Mouse (Mus musculus) bone marrow, adult 2 months (tissue): ENCODE data around the gene Acer3. TPM values are rescaled to one million over a fixed set of nuclear protein-coding genes. Genes with fewer than 3 reads are reported as not detected.

Experiments used
- H3K27ac ChIP-seq: fragments of 200-500 bp; 2 replicates; pipeline ENCODE4 v1.5.1; 2012; ENCODE audit warnings: low read depth, mild to moderate bottlenecking, control low read depth, inconsistent platforms, low read length; ENCODE audit not compliant: control insufficient read depth, poor library complexity, insufficient read depth
- H3K4me1 ChIP-seq: fragments of 200-500 bp; 2 replicates; pipeline ENCODE4 v1.6.1; 2011; ENCODE audit warnings: low read length; ENCODE audit not compliant: control insufficient read depth, insufficient read depth
- H3K4me3 ChIP-seq: fragments of 200-500 bp; replicated peaks from 2 replicates; pipeline ENCODE3; 2011; ENCODE audit warnings: mild to moderate bottlenecking, low read depth, low read length, control low read depth; ENCODE audit not compliant: control insufficient read depth
- CTCF ChIP-seq: fragments of 200-500 bp; IDR thresholded peaks from 2 replicates; pipeline ENCODE4 v1.5.1; 2011; ENCODE audit warnings: low read length, control low read depth; ENCODE audit not compliant: control insufficient read depth, insufficient read depth
- POLR2A ChIP-seq: fragments of 200-500 bp; IDR thresholded peaks from 2 replicates; pipeline ENCODE4 v1.6.1; 2011; ENCODE audit warnings: low read depth, mild to moderate bottlenecking, control low read depth, low read length, borderline replicate concordance; ENCODE audit not compliant: control insufficient read depth
- WGBS: fragments of 180-500 bp; shearing (Covaris S2); methylation state at CpG from one replicate; pipeline ENCODE4 v1.1.7; 2018; 5-methylcytosine and 5-hydroxymethylcytosine counted together
- polyA plus RNA-seq: library from polyadenylated mRNA; stranded (reverse); fragments of >200 nt; gene quantifications from 2 replicates; pipeline ENCODE4 v1.2.4, GENCODE M21; 2011; ENCODE audit warnings: low replicate concordance; ENCODE audit not compliant: missing spikeins, insufficient read depth, insufficient read length

The Acer3 gene
- polyA plus RNA-seq, 1 experiment, result 12.9 TPM

- peak overlapping the region; percentile 78 for H3K27ac ChIP-seq
- 15% methylated on average over 10 of the region's 10 CpGs for WGBS
- no peak overlapping the region for H3K4me3 ChIP-seq
- H3K4me1 ChIP-seq, result peaks cover 4% of the 10 kb centered on the region; the same call in 1 of the 2 replicates
- TF ChIP-seq POLR2A (peak; percentile 43; the same call in 1 of the 2 replicates), CTCF (peak; percentile 32; the same call in 1 of the 2 replicates)
These were observed 155.9 kb downstream of the Acer3 start for GRCm38 (mm10) chr7:98164999-98165528.

- Histone ChIP-seq H3K4me1 (peaks cover 4% of the 10 kb centered on the region; the same call in 1 of the 2 replicates), H3K27ac (peak overlapping the region; percentile 57), H3K4me3 (no peak overlapping the region)
- no peak for TF ChIP-seq POLR2A
- no peak for TF ChIP-seq CTCF
- 42% methylated on average over 9 of the region's 9 CpGs for WGBS
These were observed 156.5 kb downstream of the Acer3 start for GRCm38 (mm10) chr7:98164382-98164998.

DNA sequence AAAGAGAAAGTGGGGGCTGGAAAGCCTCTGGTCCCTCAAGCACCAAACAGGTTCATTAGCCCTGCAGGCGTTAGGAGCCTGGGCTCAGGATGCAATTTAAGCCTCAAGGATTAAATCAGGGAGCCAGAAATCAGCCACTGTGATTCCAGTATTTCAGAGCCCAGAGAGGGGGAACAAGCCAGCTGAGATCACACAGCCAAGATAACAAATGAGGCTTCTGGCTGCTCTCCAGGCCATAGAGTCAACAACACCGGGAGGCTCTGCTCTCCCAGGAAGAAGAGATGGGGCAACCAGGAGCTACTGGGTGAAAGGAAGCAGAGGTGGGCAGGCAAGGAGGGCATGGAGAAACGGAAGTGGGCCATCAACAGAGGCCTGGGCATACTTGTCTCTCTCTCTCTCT lies 157.3 kb downstream of the Acer3 start:
- Histone ChIP-seq H3K4me1 (peaks cover 4% of the 10 kb centered on the region; the same call in 1 of the 2 replicates), H3K27ac (no peak overlapping the region), H3K4me3 (no peak overlapping the region)
- WGBS, result 26% methylated on average over 3 of the region's 3 CpGs
- TF ChIP-seq CTCF (no peak), POLR2A (no peak)

DNA sequence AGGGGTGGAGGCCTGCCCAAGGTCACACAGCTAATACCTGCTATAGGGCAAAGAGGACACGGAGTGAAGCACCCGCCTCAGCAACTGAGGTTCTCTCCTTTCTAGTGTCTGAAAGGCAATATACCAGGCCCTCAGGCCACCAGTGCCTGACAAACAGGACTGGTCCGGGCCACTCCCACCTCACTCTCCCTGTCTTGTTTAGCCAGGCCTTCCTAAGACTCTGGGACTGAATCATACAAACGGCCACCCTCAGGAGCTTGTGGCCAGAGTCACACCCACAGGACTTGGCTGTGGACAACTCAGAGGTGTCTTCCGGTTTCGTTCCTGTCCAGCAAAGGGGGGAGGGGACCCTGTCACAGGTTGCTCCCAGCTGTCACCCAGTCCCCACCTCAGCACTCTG lies 158.8 kb downstream of the Acer3 start:
- Histone ChIP-seq H3K4me1 (peaks cover 4% of the 10 kb centered on the region; the same call in 1 of the 2 replicates), H3K4me3 (no peak overlapping the region), H3K27ac (no peak overlapping the region)
- 76% methylated on average over 6 of the region's 6 CpGs for WGBS
- no peak for TF ChIP-seq CTCF

DNA sequence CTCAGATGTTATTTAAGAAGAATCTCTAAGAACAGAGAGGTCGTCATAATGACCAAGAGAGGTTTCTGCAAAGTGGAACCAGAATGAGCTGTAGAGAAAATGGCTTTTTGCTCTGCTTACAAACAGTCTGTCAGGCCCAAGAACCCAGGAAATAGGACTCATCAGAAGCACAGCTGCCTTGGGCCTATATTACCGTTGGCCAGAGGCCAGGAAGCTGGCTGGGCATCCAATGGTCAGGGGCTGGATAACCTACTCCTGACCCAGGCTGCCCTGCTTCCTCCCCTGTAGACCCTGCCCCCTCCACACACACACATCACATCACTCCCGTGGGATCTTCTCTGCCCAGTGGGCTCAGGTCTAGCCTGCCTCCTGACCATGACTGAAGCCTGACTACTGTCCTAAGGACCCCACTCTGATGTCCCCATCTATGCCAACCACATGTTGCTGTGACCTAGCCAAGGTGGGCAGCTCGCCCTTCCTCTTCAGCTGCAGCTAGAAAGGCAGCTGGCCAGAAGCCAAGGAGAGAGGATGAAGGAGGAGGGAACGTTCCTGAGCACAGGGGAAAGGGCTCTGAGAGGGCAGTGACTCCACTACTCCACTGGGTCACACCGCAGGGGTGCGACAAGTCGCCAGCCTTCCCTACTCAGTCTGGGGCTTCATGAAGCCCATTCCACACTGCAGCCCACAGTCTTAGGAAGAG lies 160.8 kb downstream of the Acer3 start:
- H3K27ac ChIP-seq, result no peak overlapping the region
- no peaks in the 10 kb centered on the region; the same call in 1 of the 2 replicates for H3K4me1 ChIP-seq
- WGBS, result 37% methylated on average over 8 of the region's 8 CpGs
- no peak for TF ChIP-seq CTCF
- no peak for TF ChIP-seq POLR2A
- H3K4me3 ChIP-seq, result no peak overlapping the region

DNA sequence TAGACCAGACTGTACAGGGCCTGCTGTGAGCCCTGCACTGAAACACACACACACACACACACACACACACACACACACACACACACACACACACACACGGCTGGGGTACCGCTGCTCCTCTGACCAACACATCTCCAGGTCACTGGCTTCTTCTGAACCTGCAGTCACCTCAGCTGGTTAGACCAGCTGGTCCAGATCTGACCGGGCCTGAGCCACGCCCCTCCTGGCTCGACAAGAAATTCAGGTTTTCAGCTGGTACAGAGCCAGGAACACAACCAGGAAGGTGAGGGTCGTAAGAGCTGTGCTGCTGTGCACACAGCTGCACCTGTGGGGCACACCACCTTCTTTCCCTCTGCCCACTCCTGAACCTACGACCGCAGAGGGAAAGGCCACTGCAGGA lies 162.5 kb downstream of the Acer3 start:
- no peak for TF ChIP-seq CTCF
- no peak for TF ChIP-seq POLR2A
- no peak overlapping the region for H3K27ac ChIP-seq
- peak overlapping the region; percentile 14 for H3K4me3 ChIP-seq
- no peaks in the 10 kb centered on the region; the same call in 1 of the 2 replicates for H3K4me1 ChIP-seq
- WGBS, result 62% methylated on average over 8 of the region's 8 CpGs

DNA sequence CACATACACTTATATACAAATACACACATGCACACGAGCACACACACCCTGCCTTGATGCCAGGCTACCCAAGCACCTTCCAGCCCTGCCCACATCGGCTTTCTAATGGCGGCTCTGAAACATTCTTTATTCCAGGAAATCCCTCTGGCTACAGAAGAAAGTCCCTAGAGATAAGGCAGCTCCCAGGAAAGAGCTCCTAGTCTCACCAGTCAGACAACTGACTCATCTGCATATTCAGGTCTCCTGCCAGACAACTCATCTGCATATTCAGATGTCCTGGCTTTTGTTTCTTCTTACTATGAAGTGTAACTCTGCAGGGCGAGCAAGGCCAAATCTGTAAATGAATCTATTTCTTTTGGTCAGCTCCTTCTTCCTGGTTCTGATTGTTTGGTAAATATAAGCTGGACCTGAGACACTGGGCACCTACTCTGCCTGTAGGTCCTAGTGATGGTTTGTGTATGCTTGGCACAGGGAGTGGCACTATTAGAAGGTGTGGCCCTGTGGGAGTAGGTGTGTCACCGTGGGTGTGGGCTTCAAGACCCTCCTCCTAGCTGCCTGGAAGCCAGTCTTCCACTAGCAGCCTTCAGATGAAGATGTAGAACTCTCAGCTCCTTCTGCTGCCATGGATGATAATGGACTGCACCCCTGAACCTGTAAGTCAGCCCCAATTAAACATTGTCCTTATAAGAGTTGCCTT lies 163.2 kb downstream of the Acer3 start:
- WGBS, result 69% methylated on average over 5 of the region's 5 CpGs
- no peak overlapping the region for H3K4me3 ChIP-seq
- H3K4me1 ChIP-seq, result no peaks in the 10 kb centered on the region; the same call in 1 of the 2 replicates
- TF ChIP-seq POLR2A, result no peak
- no peak for TF ChIP-seq CTCF
- H3K27ac ChIP-seq, result no peak overlapping the region

Other genes with a start within 250 kb of the Acer3 start
- gene Myo7a, start 201.7 kb downstream of the Acer3 start, polyA plus RNA-seq, result 19.5 and 27.0 TPM in 2 replicates
- 2.1 and 4.7 TPM in 2 replicates for gene Omp, start 175.7 kb downstream of the Acer3 start, polyA plus RNA-seq
- gene Capn5, start 142.9 kb downstream of the Acer3 start, polyA plus RNA-seq, result 16.3 and 17.2 TPM in 2 replicates
- gene B3gnt6, start 121.7 kb downstream of the Acer3 start, polyA plus RNA-seq, result 0.62 TPM in 1 of 2 replicates, not detected in the other
- gene Tsku, start 40.1 kb upstream of the Acer3 start, polyA plus RNA-seq, result 2.0 and 3.2 TPM in 2 replicates
- gene Gucy2d, start 119.2 kb upstream of the Acer3 start, polyA plus RNA-seq, result not detected in 2 replicates
- gene Lrrc32, start 168.1 kb upstream of the Acer3 start, polyA plus RNA-seq, result 5.9 and 24.3 TPM in 2 replicates